ENCODE assay signal across 20 mouse cellular contexts in the genomic region with DNA sequence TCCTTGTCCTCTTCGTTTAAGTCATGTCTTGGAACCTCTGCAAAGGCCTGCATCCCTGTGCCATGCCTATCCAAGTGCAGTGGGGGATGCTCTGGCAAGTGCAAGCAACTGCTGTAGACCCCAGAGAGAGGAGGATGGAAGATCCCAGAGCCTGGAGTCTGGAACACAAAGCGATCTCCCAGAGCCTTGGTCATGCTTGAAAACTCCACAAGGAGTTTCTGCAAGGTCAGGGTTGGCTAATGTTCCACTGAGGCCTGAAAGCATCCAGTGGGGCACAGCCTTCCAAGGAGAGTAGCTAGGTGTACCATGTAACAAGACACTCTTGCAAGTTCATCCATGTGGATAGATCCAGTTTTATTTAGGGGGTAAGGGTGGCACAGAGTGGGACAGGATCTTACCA. TPM values are rescaled to one million over a fixed set of nuclear protein-coding genes. Genes with fewer than 3 reads are reported as not detected.
DNase-seq lines count a peak whose midpoint lies in the region; ATAC-seq and TF ChIP-seq lines count a peak whose summit lies in the region.
"Had no signal": no experiment of that assay in that cellular context is flagged by ENCODE, and none has a peak within 500 bp of the region (broad histone marks: within the 10 kb centered on the region; RNA-seq: fewer than 3 reads in every experiment).

No protein-coding gene starts in this region.

- H3K4me1 ChIP-seq in intestine, embryonic 14.5 days (replicated peaks; ENCODE audit: control insufficient read depth, insufficient read depth, low read length), result no peaks in the 10 kb centered on the region
- H3K4me1 ChIP-seq in kidney, postnatal 0 days (replicated peaks; ENCODE audit: insufficient read depth, low read length), result no peaks in the 10 kb centered on the region
- H3K4me1 ChIP-seq in small intestine, adult 2 months (ENCODE audit: control insufficient read depth, insufficient read depth, insufficient read length, low read length), result peaks cover 9% of the 10 kb centered on the region
- H3K4me1 ChIP-seq in lung, adult 2 months (ENCODE audit: control insufficient read depth, insufficient read depth, low read length), result no peaks in the 10 kb centered on the region
- H3K4me1 ChIP-seq: embryonic facial prominence, embryonic 10.5 days; limb, embryonic 15.5 days; neural tube, embryonic 13.5 days had no signal

- WGBS in intestine, embryonic 14.5 days, result 91% methylated on average over 2 of the region's 2 CpGs
- WGBS in kidney, postnatal 0 days, result 60% methylated on average over 2 of the region's 2 CpGs
- WGBS in small intestine, adult 2 months, result 67% methylated on average over 2 of the region's 2 CpGs
- 86% methylated on average over 2 of the region's 2 CpGs for WGBS in lung, adult 2 months

- H3K9me3 ChIP-seq in intestine, embryonic 14.5 days (ENCODE audit: control insufficient read depth, low read length), result no peaks in the 10 kb centered on the region
- H3K9me3 ChIP-seq in kidney, postnatal 0 days (replicated peaks; ENCODE audit: low read length), result no peaks in the 10 kb centered on the region
- H3K9me3 ChIP-seq: embryonic facial prominence, embryonic 10.5 days; limb, embryonic 15.5 days; megakaryocyte, embryonic 14.5 days; neural tube, embryonic 13.5 days had no signal

- no peak for TF ChIP-seq POLR2A in small intestine, adult 2 months (IDR thresholded peaks at IDR 0.05; ENCODE audit: low read depth, low read length)
- TF ChIP-seq POLR2A in lung, adult 2 months (IDR thresholded peaks at IDR 0.05; ENCODE audit: borderline replicate concordance, extremely low read depth, low read depth, low read length), result no peak

- H3K4me3 ChIP-seq in intestine, embryonic 14.5 days (ENCODE audit: low read depth, low read length), result no peak overlapping the region
- no peak overlapping the region for H3K4me3 ChIP-seq in kidney, postnatal 0 days (replicated peaks; ENCODE audit: low read depth, low read length)
- no peak overlapping the region for H3K4me3 ChIP-seq in small intestine, adult 2 months (ENCODE audit: low read depth, low read length)
- no peak overlapping the region for H3K4me3 ChIP-seq in lung, adult 2 months (replicated peaks; ENCODE audit: extremely low read depth, low read depth, low read length)
- H3K4me3 ChIP-seq: embryonic facial prominence, embryonic 10.5 days; limb, embryonic 15.5 days; megakaryocyte, embryonic 14.5 days; neural tube, embryonic 13.5 days had no signal

- H3K9ac ChIP-seq in intestine, embryonic 14.5 days (ENCODE audit: low read length), result no peak overlapping the region
- H3K9ac ChIP-seq in kidney, postnatal 0 days (ENCODE audit: low read depth, low read length), result no peak overlapping the region
- H3K9ac ChIP-seq: limb, embryonic 15.5 days; neural tube, embryonic 13.5 days had no signal

- no peaks in the 10 kb centered on the region for H3K27me3 ChIP-seq in intestine, embryonic 14.5 days (replicated peaks; ENCODE audit: control insufficient read depth, insufficient read depth, low read length)
- H3K27me3 ChIP-seq in kidney, postnatal 0 days (ENCODE audit: insufficient read depth, low read length), result no peaks in the 10 kb centered on the region
- H3K27me3 ChIP-seq in small intestine, adult 2 months (ENCODE audit: control insufficient read depth, insufficient read depth, low read length), result no peaks in the 10 kb centered on the region
- H3K27me3 ChIP-seq: limb, embryonic 15.5 days; neural tube, embryonic 13.5 days had no signal

- 0 out of 2 replicates have a peak, but pooled peaks cover 2% of the 10 kb centered on the region for H3K36me3 ChIP-seq in intestine, embryonic 14.5 days (ENCODE audit: control insufficient read depth, insufficient read depth, low read length)
- H3K36me3 ChIP-seq in kidney, postnatal 0 days (ENCODE audit: insufficient read depth, low read length), result no peaks in the 10 kb centered on the region
- H3K36me3 ChIP-seq in small intestine, adult 2 months (ENCODE audit: control insufficient read depth, insufficient read depth, low read length), result peaks cover 40% of the 10 kb centered on the region
- H3K36me3 ChIP-seq: embryonic facial prominence, embryonic 10.5 days; limb, embryonic 15.5 days; neural tube, embryonic 13.5 days had no signal

- H3K27ac ChIP-seq in intestine, embryonic 14.5 days (ENCODE audit: low read depth), result no peak overlapping the region
- peak overlapping the region; percentile 72 for H3K27ac ChIP-seq in kidney, postnatal 0 days
- peak overlapping the region; percentile 37; the same call in 1 of the 2 replicates for H3K27ac ChIP-seq in small intestine, adult 2 months (ENCODE audit: insufficient read depth, low read depth, low read length)
- H3K27ac ChIP-seq: embryonic facial prominence, embryonic 10.5 days; limb, embryonic 15.5 days; neural tube, embryonic 13.5 days had no signal

- TF ChIP-seq CTCF in kidney, postnatal 0 days (IDR thresholded peaks at IDR 0.05; ENCODE audit: low read depth), result no peak
- no peak for TF ChIP-seq CTCF in small intestine, adult 2 months (IDR thresholded peaks at IDR 0.05; ENCODE audit: extremely low read depth, insufficient read length, insufficient replicate concordance, low read depth, low read length)
- TF ChIP-seq CTCF in lung, adult 2 months (IDR thresholded peaks at IDR 0.05; ENCODE audit: insufficient read depth, low read length), result no peak

- peak; percentile 30; the same call in 1 of the 2 replicates for ATAC-seq in intestine, embryonic 14.5 days (replicated peaks; ENCODE audit: low FRiP score, low TSS enrichment, low read depth)
- peak; percentile 85 for ATAC-seq in kidney, postnatal 0 days (replicated peaks; ENCODE audit: low FRiP score, low read depth)

- DNase-seq in intestine, embryonic 14.5 days (ENCODE audit: low spot score), result no peak
- peak; percentile 69 for DNase-seq in kidney, adult 18-20 months
- peak; percentile 47 for DNase-seq in kidney, postnatal 0 days (ENCODE audit: low spot score)
- no peak for DNase-seq in spleen, postnatal 14 days (ENCODE audit: low spot score in 2 of 2)
- DNase-seq in lung, adult 2 months, result no peak
- no peak for DNase-seq in left cerebral cortex, adult 8-10 months (ENCODE audit: low spot score in 2 of 2)
- DNase-seq in cerebellum, postnatal 36 days, result no peak
- DNase-seq: B cell, adult 2 months; cerebellum, adult 2 months; lung, postnatal 14 days; midbrain, embryonic 14.5 days; thymus, postnatal 14 days had no signal

- H3K4me2 ChIP-seq in intestine, embryonic 14.5 days (ENCODE audit: low read length), result no peak overlapping the region
- no peak overlapping the region for H3K4me2 ChIP-seq in kidney, postnatal 0 days (ENCODE audit: low read length)
- H3K4me2 ChIP-seq: limb, embryonic 15.5 days; neural tube, embryonic 13.5 days had no signal

RNA-seq across cellular contexts. Expression of a gene that starts 10.4 kb away (rescaled TPM):
- 1.4 and 1.9 TPM in 2 replicates for polyA plus RNA-seq in intestine, embryonic 14.5 days (2014; fragmentation: Nextera tagmentation; extraction: Ambion mirVana)
- polyA plus RNA-seq in kidney, postnatal 0 days (2015; fragmentation: Nextera tagmentation; extraction: Ambion mirVana), result 0.33 and 0.47 TPM in 2 replicates
- polyA plus RNA-seq in small intestine, adult 2 months (2012; rRNA removed), result 4.7 and 10.9 TPM in 2 replicates
- 2.6 and 3.5 TPM in 2 replicates for polyA plus RNA-seq in lung, adult 2 months (2012; rRNA removed)
- not detected for total RNA-seq in left cerebral cortex, adult 8-10 months (2022)
- total RNA-seq: granulocyte monocyte progenitor cell, adult 5-6 weeks; hematopoietic stem cell, adult 5-6 weeks; left cerebral cortex, postnatal 10 days had no signal
- polyA plus RNA-seq: cerebellum, adult 2 months; embryonic facial prominence, embryonic 10.5 days; midbrain, embryonic 14.5 days had no signal

Comparison
In these comparisons a context has a peak if more than half of its experiments do, and no peak if none do; other contexts are left out.
1. DNase-seq: peak in kidney, adult 18-20 months (single experiment) and kidney, postnatal 0 days (single experiment); none in intestine, embryonic 14.5 days (single experiment), spleen, postnatal 14 days (0 of 2), lung, adult 2 months (single experiment), left cerebral cortex, adult 8-10 months (0 of 2) and cerebellum, postnatal 36 days (0 of 2).